Mouse (Mus musculus) heart, embryonic 11.5 days (tissue): ENCODE results near the gene Kcnh5. TPM values are rescaled to one million over a fixed set of nuclear protein-coding genes. Genes with fewer than 3 reads are reported as not detected.

Source experiments
- ATAC-seq: fragments of 200-750 bp; cut with Nextera tagmentation; replicated peaks from 2 replicates; pipeline ENCODE4 v1.8.0; 2017; ENCODE audit warnings: moderate library complexity; ENCODE audit not compliant: insufficient number of reproducible peaks, low FRiP score, low TSS enrichment
- H3K27ac ChIP-seq: fragments of 300-500 bp; sonication (generic); 2 replicates; pipeline ENCODE4 v1.5.1; 2014; ENCODE audit warnings: mild to moderate bottlenecking, low read depth, low read length
- H3K27me3 ChIP-seq: fragments of 300-500 bp; sonication (generic); 2 replicates; pipeline ENCODE4 v1.6.1; 2014; ENCODE audit warnings: mild to moderate bottlenecking, low read length, mixed read lengths; ENCODE audit not compliant: control insufficient read depth, insufficient read depth
- H3K36me3 ChIP-seq: fragments of 300-500 bp; sonication (generic); 2 replicates; pipeline ENCODE4 v1.6.1; 2014; ENCODE audit warnings: mild to moderate bottlenecking, low read length, moderate library complexity, mixed read lengths; ENCODE audit not compliant: control insufficient read depth, insufficient read depth
- H3K4me1 ChIP-seq: fragments of 300-500 bp; sonication (generic); 2 replicates; pipeline ENCODE4 v1.6.1; 2014; ENCODE audit warnings: low read length; ENCODE audit not compliant: control insufficient read depth, insufficient read depth
- H3K4me2 ChIP-seq: fragments of 300-500 bp; sonication (generic); 2 replicates; pipeline ENCODE4 v1.6.1; 2014; ENCODE audit warnings: mild to moderate bottlenecking, moderate library complexity
- H3K4me3 ChIP-seq: fragments of 300-500 bp; sonication (generic); 2 replicates; pipeline ENCODE4 v1.5.1; 2014; ENCODE audit warnings: low read depth, low read length
- H3K9ac ChIP-seq: fragments of 300-500 bp; sonication (generic); 2 replicates; pipeline ENCODE4 v1.6.1; 2014; ENCODE audit warnings: mild to moderate bottlenecking, low read depth, low read length, moderate library complexity
- H3K9me3 ChIP-seq: fragments of 300-500 bp; sonication (generic); replicated peaks from 2 replicates; pipeline ENCODE4 v1.6.1; 2016; ENCODE audit warnings: low read length; ENCODE audit not compliant: control insufficient read depth
- WGBS: fragments of 180-500 bp; shearing (Covaris S2); extraction: QIAGEN DNeasy Blood & Tissue Kit; methylation state at CpG from one replicate; pipeline ENCODE4 v1.1.7; 2014; ENCODE audit not compliant: insufficient replicate concordance; 5-methylcytosine and 5-hydroxymethylcytosine counted together
- polyA plus RNA-seq: library from polyadenylated mRNA; unstranded; fragments of >200 nt; fragmentation: Nextera tagmentation; extraction: Ambion mirVana; gene quantifications from 2 replicates; pipeline ENCODE4 v1.2.1, GENCODE M21; 2014

Gene Kcnh5
- polyA plus RNA-seq, 1 experiment from 2014 or later, result not detected

DNA sequence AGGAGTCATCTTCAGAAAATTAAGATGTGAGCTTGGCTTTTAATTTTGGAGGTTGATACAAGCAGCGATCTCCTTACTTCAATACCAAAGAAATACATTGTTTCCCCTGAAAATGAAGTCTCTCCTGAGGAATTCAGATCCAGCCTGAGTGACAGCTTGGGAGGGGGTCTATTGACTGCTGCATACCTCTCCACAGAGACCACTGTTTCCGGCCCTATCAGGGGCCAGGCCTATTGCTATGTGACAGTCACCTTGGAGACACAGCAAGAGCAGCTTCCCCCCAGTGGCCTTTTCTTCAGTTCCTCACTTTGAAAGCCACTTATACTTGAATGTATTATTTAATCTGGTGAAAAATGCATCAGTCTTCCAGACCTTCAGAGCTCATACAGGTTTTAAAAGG is 326.8 kb downstream of the Kcnh5 start:
- Histone ChIP-seq H3K4me2 (no peak overlapping the region), H3K9me3 (no peaks in the 10 kb centered on the region), H3K4me3 (no peak overlapping the region), H3K9ac (no peak overlapping the region), H3K27me3 (no peaks in the 10 kb centered on the region), H3K36me3 (no peaks in the 10 kb centered on the region), H3K27ac (no peak overlapping the region), H3K4me1 (no peaks in the 10 kb centered on the region)
- ATAC-seq, result no peak
- WGBS, result 47% methylated on average over 2 of the region's 2 CpGs

GRCm38 (mm10) chr12:74849912-74850311 is 327.2 kb downstream of the Kcnh5 start:
- no peak for ATAC-seq
- Histone ChIP-seq H3K9ac (no peak overlapping the region), H3K4me3 (no peak overlapping the region), H3K27ac (no peak overlapping the region), H3K9me3 (no peaks in the 10 kb centered on the region), H3K27me3 (no peaks in the 10 kb centered on the region), H3K4me2 (no peak overlapping the region), H3K36me3 (no peaks in the 10 kb centered on the region), H3K4me1 (no peaks in the 10 kb centered on the region)
- WGBS, result 80% methylated on average over 4 of the region's 4 CpGs

DNA sequence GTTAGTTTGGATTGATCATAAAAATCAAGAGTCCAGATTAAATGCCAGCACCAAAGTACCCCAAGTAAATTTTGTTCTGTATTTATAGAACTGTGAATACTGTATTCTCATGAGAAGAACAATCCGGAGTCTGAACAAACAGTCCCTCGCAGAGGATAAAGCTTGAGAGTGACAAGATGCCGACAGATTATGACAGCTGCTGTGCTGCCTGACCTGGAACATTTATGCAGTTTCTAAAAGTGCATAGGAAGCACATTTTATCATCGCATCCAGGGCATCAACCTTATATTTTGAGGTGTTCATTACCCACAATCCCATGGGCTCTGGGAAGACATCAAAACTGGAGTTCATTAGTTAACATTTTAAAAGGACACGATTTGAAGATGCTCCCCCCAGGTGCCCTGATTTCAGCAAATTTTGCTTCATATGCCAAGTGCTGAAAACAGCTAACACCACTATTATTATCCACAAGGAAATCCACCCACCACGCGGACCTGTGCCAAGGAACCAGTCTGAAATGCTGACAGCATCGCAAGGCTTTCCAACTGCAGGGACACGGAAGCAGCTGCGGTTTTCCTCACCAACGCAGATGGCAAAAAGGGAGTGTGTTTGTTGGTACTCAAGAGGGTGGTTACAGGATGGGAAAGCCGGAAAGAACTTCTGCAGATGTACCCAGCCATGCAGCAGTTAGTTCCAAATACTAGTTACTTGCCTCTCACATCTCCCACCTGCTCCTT is 328.4 kb downstream of the Kcnh5 start:
- Histone ChIP-seq H3K27me3 (no peaks in the 10 kb centered on the region), H3K9ac (no peak overlapping the region), H3K4me2 (no peak overlapping the region), H3K27ac (no peak overlapping the region), H3K4me1 (no peaks in the 10 kb centered on the region), H3K9me3 (no peaks in the 10 kb centered on the region), H3K4me3 (no peak overlapping the region), H3K36me3 (no peaks in the 10 kb centered on the region)
- no peak for ATAC-seq
- WGBS, result 80% methylated on average over 12 of the region's 12 CpGs

Other genes with a start within 250 kb of the Kcnh5 start
- 33.3 and 39.1 TPM in 2 replicates for gene Rhoj, start 131.0 kb upstream of the Kcnh5 start, polyA plus RNA-seq
- gene Gphb5, start 239.4 kb upstream of the Kcnh5 start, polyA plus RNA-seq, result not detected in 2 replicates